Comparison of ENCODE assay signal across 28 mouse cellular contexts in genomic region chr1:92654676-92655075, GRCm38 (mm10). TPM values are rescaled to one million over a fixed set of nuclear protein-coding genes. Genes with fewer than 3 reads are reported as not detected.
"Had no signal": no experiment of that assay in that cellular context is flagged by ENCODE, and none has a peak within 500 bp of the region (broad histone marks: within the 10 kb centered on the region; RNA-seq: fewer than 3 reads in every experiment).

No protein-coding gene starts in this region.

- DNase-seq: kidney, adult 2 months; kidney, postnatal 25 days; layer of hippocampus, adult 9-11 months; layer of hippocampus, postnatal 36 days; left cerebral cortex, postnatal 4 days; midbrain, embryonic 14.5 days; right cerebral cortex, adult 18-20 months; right cerebral cortex, postnatal 14 days; right cerebral cortex, postnatal 4 days; thymus, adult 2 months; thymus, postnatal 14 days; thymus, postnatal 4 days had no signal

- H3K4me1 ChIP-seq: limb, embryonic 12.5 days; limb, embryonic 15.5 days had no signal

- H3K9ac ChIP-seq: limb, embryonic 12.5 days; limb, embryonic 15.5 days; liver, embryonic 14.5 days had no signal

- H3K9me3 ChIP-seq: limb, embryonic 12.5 days; limb, embryonic 15.5 days had no signal

- ATAC-seq: intestine, postnatal 0 days had no signal

- H3K27ac ChIP-seq: kidney, postnatal 0 days; layer of hippocampus, adult 2 months; left cerebral cortex, adult 2 months; limb, embryonic 12.5 days; limb, embryonic 15.5 days; liver, embryonic 14.5 days; stomach, postnatal 0 days had no signal

- H3K4me2 ChIP-seq: limb, embryonic 12.5 days; limb, embryonic 15.5 days; liver, embryonic 11.5 days; midbrain, embryonic 11.5 days had no signal

- H3K36me3 ChIP-seq: limb, embryonic 12.5 days; limb, embryonic 15.5 days had no signal

- H3K27me3 ChIP-seq: limb, embryonic 15.5 days had no signal

- H3K4me3 ChIP-seq: layer of hippocampus, adult 2 months; left cerebral cortex, adult 2 months; limb, embryonic 12.5 days; limb, embryonic 15.5 days had no signal

RNA-seq across cellular contexts. Expression of gene Otos, which starts 6.0 kb away (rescaled TPM):
- polyA plus RNA-seq: intestine, postnatal 0 days; limb, embryonic 12.5 days; limb, embryonic 15.5 days; liver, embryonic 11.5 days; stomach, embryonic 14.5 days had no signal

RNA-seq across cellular contexts. Expression of gene Olfr12, which starts 37.1 kb away (rescaled TPM):
- polyA plus RNA-seq: intestine, postnatal 0 days; kidney, adult 2 months; kidney, embryonic 14.5 days; kidney, postnatal 0 days; large intestine, adult 2 months; limb, embryonic 12.5 days; limb, embryonic 15.5 days; liver, embryonic 11.5 days; liver, embryonic 14.5 days; midbrain, embryonic 14.5 days; midbrain, postnatal 0 days; neural tube, embryonic 11.5 days; neural tube, embryonic 14.5 days; stomach, embryonic 14.5 days; stomach, postnatal 0 days had no signal

RNA-seq across cellular contexts. Expression of gene Olfr1410, which starts 49.1 kb away (rescaled TPM):
- polyA plus RNA-seq: intestine, postnatal 0 days; kidney, adult 2 months; kidney, embryonic 14.5 days; kidney, postnatal 0 days; large intestine, adult 2 months; limb, embryonic 12.5 days; limb, embryonic 15.5 days; liver, embryonic 11.5 days; liver, embryonic 14.5 days; midbrain, embryonic 11.5 days; midbrain, embryonic 14.5 days; midbrain, postnatal 0 days; neural tube, embryonic 11.5 days; neural tube, embryonic 14.5 days; stomach, embryonic 14.5 days; stomach, postnatal 0 days had no signal
